Mouse (Mus musculus) heart, embryonic 15.5 days (tissue): ENCODE data around the gene Abca2. TPM values are rescaled to one million over a fixed set of nuclear protein-coding genes. Genes with fewer than 3 reads are reported as not detected.
A peak's percentile ranks its signal among the peaks of the same experiment; 100 is the strongest.

Source experiments
- ATAC-seq: fragments of 200-750 bp; cut with Nextera tagmentation; replicated peaks from 2 replicates; pipeline ENCODE4 v1.8.0; 2017; ENCODE audit warnings: low read depth, moderate TSS enrichment; ENCODE audit not compliant: insufficient number of reproducible peaks, insufficient read depth, low FRiP score
- H3K27ac ChIP-seq: fragments of 300-500 bp; sonication (generic); 2 replicates; pipeline ENCODE4 v1.5.1; 2015; ENCODE audit warnings: mild to moderate bottlenecking, inconsistent platforms
- H3K27me3 ChIP-seq: fragments of 300-500 bp; sonication (generic); 2 replicates; pipeline ENCODE4 v1.6.1; 2015; ENCODE audit warnings: inconsistent platforms
- H3K36me3 ChIP-seq: fragments of 300-500 bp; sonication (generic); 2 replicates; pipeline ENCODE4 v1.6.1; 2015; ENCODE audit warnings: mild to moderate bottlenecking, inconsistent platforms
- H3K4me1 ChIP-seq: fragments of 300-500 bp; sonication (generic); replicated peaks from 2 replicates; pipeline ENCODE4 v1.6.1; 2015; ENCODE audit warnings: inconsistent platforms
- H3K4me2 ChIP-seq: fragments of 300-500 bp; sonication (generic); 2 replicates; pipeline ENCODE4 v1.6.1; 2015; ENCODE audit warnings: inconsistent platforms, mild to moderate bottlenecking, moderate library complexity
- H3K4me3 ChIP-seq: fragments of 300-500 bp; sonication (generic); 2 replicates; pipeline ENCODE4 v1.5.1; 2015; ENCODE audit warnings: mild to moderate bottlenecking, inconsistent platforms
- H3K9ac ChIP-seq: fragments of 300-500 bp; sonication (generic); 2 replicates; pipeline ENCODE4 v1.6.1; 2015; ENCODE audit warnings: mild to moderate bottlenecking, inconsistent platforms
- H3K9me3 ChIP-seq: fragments of 300-500 bp; sonication (generic); replicated peaks from 2 replicates; pipeline ENCODE4 v1.6.1; 2016; ENCODE audit warnings: inconsistent platforms
- WGBS: fragments of 180-500 bp; shearing (Covaris S2); methylation state at CpG from one replicate; pipeline ENCODE4 v1.1.7; 2015; ENCODE audit warnings: mixed read lengths; 5-methylcytosine and 5-hydroxymethylcytosine counted together
- polyA plus RNA-seq: library from polyadenylated mRNA; unstranded; fragments of >200 nt; fragmentation: Nextera tagmentation; extraction: Ambion mirVana; gene quantifications from 2 replicates; pipeline ENCODE4 v1.2.1, GENCODE M21; 2015

Abca2 gene
- polyA plus RNA-seq, 1 experiment from 2014 or later: 3.5 TPM

GRCm38 (mm10) chr2:25465256-25465655 is 36.8 kb downstream of the Abca2 start:
- 74% methylated on average over 2 of the region's 2 CpGs for WGBS
- ATAC-seq: no peak
- H3K27ac ChIP-seq: no peak overlapping the region
- no peak overlapping the region for H3K4me2 ChIP-seq
- H3K27me3 ChIP-seq: no peaks in the 10 kb centered on the region
- H3K4me3 ChIP-seq: no peak overlapping the region
- H3K9ac ChIP-seq: no peak overlapping the region
- no peaks in the 10 kb centered on the region for H3K36me3 ChIP-seq
- peaks cover 44% of the 10 kb centered on the region for H3K4me1 ChIP-seq
- no peaks in the 10 kb centered on the region for H3K9me3 ChIP-seq

GRCm38 (mm10) chr2:25465816-25466635 is 37.5 kb downstream of the Abca2 start:
- ATAC-seq: no peak
- H3K9me3 ChIP-seq: no peaks in the 10 kb centered on the region
- H3K4me1 ChIP-seq: peaks cover 45% of the 10 kb centered on the region
- H3K36me3 ChIP-seq: no peaks in the 10 kb centered on the region
- no peak overlapping the region for H3K4me2 ChIP-seq
- WGBS: 42% methylated on average over 10 of the region's 10 CpGs
- H3K9ac ChIP-seq: no peak overlapping the region
- H3K4me3 ChIP-seq: no peak overlapping the region
- peak overlapping the region; percentile 42; the same call in 1 of the 2 replicates for H3K27ac ChIP-seq
- H3K27me3 ChIP-seq: no peaks in the 10 kb centered on the region

GRCm38 (mm10) chr2:25467606-25468303 is 39.3 kb downstream of the Abca2 start:
- no peak for ATAC-seq
- H3K27ac ChIP-seq: peak overlapping the region; percentile 96
- H3K27me3 ChIP-seq: no peaks in the 10 kb centered on the region
- H3K36me3 ChIP-seq: no peaks in the 10 kb centered on the region
- no peak overlapping the region for H3K4me3 ChIP-seq
- WGBS: 58% methylated on average over 14 of the region's 14 CpGs
- H3K9me3 ChIP-seq: no peaks in the 10 kb centered on the region
- no peak overlapping the region; the same call in 1 of the 2 replicates for H3K9ac ChIP-seq
- H3K4me1 ChIP-seq: peaks cover 38% of the 10 kb centered on the region
- H3K4me2 ChIP-seq: peak overlapping the region; percentile 28; the same call in 1 of the 2 replicates

DNA sequence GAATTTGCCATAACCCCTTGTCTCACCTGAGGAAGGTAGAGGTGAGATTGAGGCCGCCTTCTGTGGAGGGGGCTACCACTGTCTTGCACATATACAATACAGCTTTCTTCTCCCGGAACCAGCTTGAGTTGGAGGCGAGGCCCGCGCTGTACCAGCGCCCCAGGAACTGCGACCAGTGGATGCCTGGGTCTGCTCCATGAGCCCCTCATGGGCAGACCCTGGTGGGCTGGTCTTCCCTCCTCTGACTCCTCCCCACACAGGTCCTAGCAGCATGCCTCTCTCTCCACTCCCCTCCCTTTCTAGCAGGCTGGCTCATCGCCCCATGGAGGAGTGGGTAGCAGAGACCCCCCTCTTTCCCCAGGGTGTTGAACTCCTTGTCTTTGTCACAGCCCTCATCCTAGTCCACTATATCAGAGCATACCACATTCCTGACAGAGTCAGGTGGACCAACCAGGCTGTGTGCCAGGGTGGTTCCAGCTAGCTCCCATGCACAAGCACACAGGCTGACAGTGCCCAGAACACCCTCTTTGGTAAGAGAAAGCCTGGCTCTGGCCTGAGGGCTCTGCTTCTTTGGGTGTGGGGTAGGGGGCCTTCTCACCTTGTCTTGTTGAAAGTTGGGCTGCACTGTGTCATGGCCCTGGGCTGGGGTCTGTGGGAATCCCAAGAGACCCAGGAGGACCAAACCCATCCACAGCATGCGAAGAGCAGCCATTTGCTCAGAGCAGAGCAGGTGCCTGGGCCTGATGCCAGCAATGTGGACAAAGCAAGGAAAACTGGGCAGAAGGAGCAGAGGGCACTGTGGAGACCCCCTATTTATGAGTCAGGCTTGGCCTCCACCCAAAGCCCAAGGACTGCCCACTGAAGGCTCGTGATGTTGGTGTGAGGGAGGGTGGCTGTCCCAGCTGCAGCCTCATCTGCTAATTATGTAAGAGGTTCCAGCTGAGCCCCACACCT is 40.7 kb downstream of the Abca2 start:
- WGBS: 68% methylated on average over 10 of the region's 10 CpGs
- no peaks in the 10 kb centered on the region for H3K9me3 ChIP-seq
- no peaks in the 10 kb centered on the region for H3K36me3 ChIP-seq
- H3K4me1 ChIP-seq: peaks cover 38% of the 10 kb centered on the region
- H3K4me2 ChIP-seq: peak overlapping the region; percentile 40
- peak overlapping the region; percentile 96 for H3K27ac ChIP-seq
- ATAC-seq: peak; percentile 87
- no peaks in the 10 kb centered on the region for H3K27me3 ChIP-seq
- 0 out of 2 replicates have a peak overlapping the region, but pooled peaks have one; percentile 18 for H3K9ac ChIP-seq
- H3K4me3 ChIP-seq: peak overlapping the region; percentile 3

DNA sequence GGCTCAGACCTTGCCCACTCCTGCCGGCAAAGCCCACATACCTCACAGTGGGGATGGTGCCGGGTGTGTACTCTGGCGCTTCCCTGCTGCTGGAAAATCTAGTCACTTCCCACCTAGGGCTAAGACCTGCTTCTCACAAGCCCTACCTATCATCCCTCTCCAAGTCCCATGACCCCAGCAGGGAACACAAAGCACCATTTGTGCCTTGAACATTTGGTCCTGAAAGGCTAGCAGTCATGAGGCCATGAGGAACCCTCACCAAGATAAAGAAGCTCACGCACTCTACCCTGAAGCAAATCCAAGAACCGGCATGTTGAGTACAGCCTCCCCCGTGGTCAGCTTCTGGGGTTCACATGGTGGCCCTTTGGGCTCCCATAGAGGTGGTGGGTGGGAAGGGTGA is 41.5 kb downstream of the Abca2 start, which contains the start of gene Ptgds:
TSS of gene Ptgds (minus strand) at position 78 of the 400 bp plus-strand sequence.
- Histone ChIP-seq H3K27ac (peak within 1 kb of the TSS; percentile 96), H3K9me3 (no peaks in the 10 kb centered on the region), H3K4me3 (peak within 1 kb of the TSS; percentile 3), H3K27me3 (no peaks in the 10 kb centered on the region), H3K4me1 (peaks cover 38% of the 10 kb centered on the region), H3K4me2 (peak within 1 kb of the TSS; percentile 40), H3K36me3 (no peaks in the 10 kb centered on the region), H3K9ac (0 out of 2 replicates have a peak within 1 kb of the TSS, but pooled peaks have one; percentile 18)
- 24% methylated on average over 6 of the region's 6 CpGs for WGBS
- no peak for ATAC-seq

DNA sequence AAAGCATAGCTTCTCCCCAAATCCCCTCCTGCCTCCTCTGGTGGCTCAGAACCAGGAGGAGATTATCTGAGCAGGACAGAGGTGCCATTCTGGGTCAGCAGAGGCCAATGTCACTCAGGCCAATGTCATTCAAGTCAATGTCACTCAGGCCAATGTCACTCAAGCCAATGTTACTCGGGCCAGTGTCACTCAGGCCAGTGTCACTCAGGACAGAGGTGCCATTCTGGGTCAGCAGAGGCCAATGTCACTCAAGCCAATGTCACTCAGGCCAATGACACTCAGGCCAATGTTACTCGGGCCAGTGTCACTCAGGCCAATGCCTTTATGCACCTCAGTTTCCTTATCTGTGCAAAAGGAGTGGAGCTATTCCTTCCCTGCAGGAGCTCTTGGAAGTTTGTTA is 44.0 kb downstream of the Abca2 start:
- no peak overlapping the region for H3K4me3 ChIP-seq
- no peak for ATAC-seq
- H3K27ac ChIP-seq: no peak overlapping the region
- H3K4me1 ChIP-seq: peaks cover 28% of the 10 kb centered on the region
- H3K36me3 ChIP-seq: no peaks in the 10 kb centered on the region
- no peak overlapping the region for H3K4me2 ChIP-seq
- WGBS: 67% methylated on average over 2 of the region's 2 CpGs
- H3K9ac ChIP-seq: no peak overlapping the region
- H3K27me3 ChIP-seq: no peaks in the 10 kb centered on the region
- H3K9me3 ChIP-seq: no peaks in the 10 kb centered on the region

GRCm38 (mm10) chr2:25477541-25477940 is 49.0 kb downstream of the Abca2 start:
- 79% methylated on average over 8 of the region's 8 CpGs for WGBS
- no peak for ATAC-seq
- H3K9me3 ChIP-seq: no peaks in the 10 kb centered on the region

GRCm38 (mm10) chr2:25477967-25478675 is 49.6 kb downstream of the Abca2 start:
- WGBS: 80% methylated on average over 3 of the region's 3 CpGs
- ATAC-seq: no peak

More at GRCm38 (mm10) chr2:25477541-25477940, 49.0 kb downstream of the Abca2 start:
- Histone ChIP-seq H3K27ac (no peak overlapping the region), H3K36me3 (no peaks in the 10 kb centered on the region), H3K9ac (no peak overlapping the region), H3K4me1 (no peaks in the 10 kb centered on the region), H3K4me2 (no peak overlapping the region), H3K27me3 (peaks cover 4% of the 10 kb centered on the region; the same call in 1 of the 2 replicates), H3K4me3 (no peak overlapping the region)

GRCm38 (mm10) chr2:25479551-25480311 is 51.2 kb downstream of the Abca2 start:
- WGBS: 67% methylated on average over 10 of the region's 10 CpGs
- peaks cover 4% of the 10 kb centered on the region; the same call in 1 of the 2 replicates for H3K27me3 ChIP-seq
- H3K4me2 ChIP-seq: no peak overlapping the region
- no peaks in the 10 kb centered on the region for H3K4me1 ChIP-seq
- no peak overlapping the region for H3K9ac ChIP-seq
- no peak for ATAC-seq
- H3K27ac ChIP-seq: no peak overlapping the region
- H3K36me3 ChIP-seq: no peaks in the 10 kb centered on the region
- H3K9me3 ChIP-seq: no peaks in the 10 kb centered on the region
- H3K4me3 ChIP-seq: no peak overlapping the region

More at GRCm38 (mm10) chr2:25477967-25478675, 49.6 kb downstream of the Abca2 start:
- Histone ChIP-seq H3K27ac (no peak overlapping the region), H3K4me1 (no peaks in the 10 kb centered on the region), H3K4me2 (no peak overlapping the region), H3K27me3 (peaks cover 4% of the 10 kb centered on the region; the same call in 1 of the 2 replicates), H3K36me3 (no peaks in the 10 kb centered on the region), H3K9me3 (no peaks in the 10 kb centered on the region), H3K9ac (no peak overlapping the region), H3K4me3 (no peak overlapping the region)

DNA sequence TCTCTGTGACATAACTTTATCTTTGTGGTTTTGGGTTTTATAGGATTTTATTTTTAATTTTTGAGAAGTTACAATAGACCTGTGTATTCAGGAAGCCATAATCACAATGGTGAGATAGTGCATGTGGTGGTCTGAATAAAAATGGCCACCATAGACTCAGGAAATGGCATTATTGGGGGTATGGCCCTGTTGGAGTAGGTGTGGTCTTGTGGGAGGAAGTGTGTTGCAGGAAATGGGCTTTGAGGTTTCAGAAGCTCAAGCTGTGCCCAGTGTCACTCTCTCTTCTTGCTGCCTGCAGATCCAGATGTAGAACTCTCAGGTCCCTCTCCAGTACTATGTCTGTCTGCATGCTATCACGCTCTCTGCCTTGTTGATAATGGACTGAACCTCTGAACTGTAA is 52.0 kb downstream of the Abca2 start:
- no peaks in the 10 kb centered on the region for H3K36me3 ChIP-seq
- 76% methylated on average over 1 of the region's 1 CpGs for whole genome bisulfite sequencing
- no peak for ATAC-seq

More for the DNA sequence above, 52.0 kb downstream of the Abca2 start:
- Histone ChIP-seq H3K9ac (no peak overlapping the region), H3K4me3 (no peak overlapping the region), H3K9me3 (no peaks in the 10 kb centered on the region), H3K27me3 (peaks cover 4% of the 10 kb centered on the region; the same call in 1 of the 2 replicates), H3K4me1 (no peaks in the 10 kb centered on the region), H3K27ac (no peak overlapping the region), H3K4me2 (no peak overlapping the region)
